Mouse (Mus musculus) frontal cortex, postnatal 25 days (tissue): ENCODE results near the gene Gm28053.
A peak's percentile ranks its signal among the peaks of the same experiment; 100 is the strongest.

Source experiments
- DNase-seq, 2 experiments: peaks; one replicate each; pipeline ENCODE4 v3.0.0; 2022; ENCODE audit warnings: low spot score in 2 of 2

Gm28053 gene

GRCm38 (mm10) chr6:48741273-48741672 lies 22.9 kb downstream of the Gm28053 start:
- no peak for DNase-seq

DNA sequence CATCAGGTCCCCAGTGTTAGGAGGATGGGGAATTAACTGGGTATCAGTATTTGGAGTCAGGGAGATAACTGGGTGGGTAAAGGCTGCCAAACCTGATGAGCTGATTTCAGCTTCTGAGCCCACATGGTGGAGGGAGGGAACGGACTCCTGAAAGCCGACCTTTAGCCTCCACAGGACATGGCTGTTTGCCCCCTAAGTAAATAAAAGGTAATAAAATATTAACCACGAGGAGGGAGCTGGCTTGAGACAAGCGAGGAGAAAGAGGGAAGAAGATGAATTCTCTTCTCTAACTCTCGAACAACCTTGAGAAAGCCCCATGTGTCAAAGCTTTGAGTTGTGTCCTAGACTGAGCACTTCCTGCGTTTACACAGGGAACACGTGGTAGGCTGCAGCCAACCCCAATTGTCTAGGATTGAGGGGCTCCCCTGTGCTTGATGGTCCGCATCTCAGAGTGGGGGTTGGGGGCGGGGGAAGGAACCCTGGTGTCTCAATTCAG lies 23.4 kb downstream of the Gm28053 start:
- DNase-seq, result no peak

GRCm38 (mm10) chr6:48742422-48743351 lies 24.3 kb downstream of the Gm28053 start:
- DNase-seq, result no peak

GRCm38 (mm10) chr6:48745490-48745889 lies 27.1 kb downstream of the Gm28053 start:
- DNase-seq, result no peak

- no peak for DNase-seq
Measured at GRCm38 (mm10) chr6:48745959-48746889, 27.8 kb downstream of the Gm28053 start, which contains the start of gene Gimap5. Gimap5 (plus strand) TSS chr6:48746197.

DNA sequence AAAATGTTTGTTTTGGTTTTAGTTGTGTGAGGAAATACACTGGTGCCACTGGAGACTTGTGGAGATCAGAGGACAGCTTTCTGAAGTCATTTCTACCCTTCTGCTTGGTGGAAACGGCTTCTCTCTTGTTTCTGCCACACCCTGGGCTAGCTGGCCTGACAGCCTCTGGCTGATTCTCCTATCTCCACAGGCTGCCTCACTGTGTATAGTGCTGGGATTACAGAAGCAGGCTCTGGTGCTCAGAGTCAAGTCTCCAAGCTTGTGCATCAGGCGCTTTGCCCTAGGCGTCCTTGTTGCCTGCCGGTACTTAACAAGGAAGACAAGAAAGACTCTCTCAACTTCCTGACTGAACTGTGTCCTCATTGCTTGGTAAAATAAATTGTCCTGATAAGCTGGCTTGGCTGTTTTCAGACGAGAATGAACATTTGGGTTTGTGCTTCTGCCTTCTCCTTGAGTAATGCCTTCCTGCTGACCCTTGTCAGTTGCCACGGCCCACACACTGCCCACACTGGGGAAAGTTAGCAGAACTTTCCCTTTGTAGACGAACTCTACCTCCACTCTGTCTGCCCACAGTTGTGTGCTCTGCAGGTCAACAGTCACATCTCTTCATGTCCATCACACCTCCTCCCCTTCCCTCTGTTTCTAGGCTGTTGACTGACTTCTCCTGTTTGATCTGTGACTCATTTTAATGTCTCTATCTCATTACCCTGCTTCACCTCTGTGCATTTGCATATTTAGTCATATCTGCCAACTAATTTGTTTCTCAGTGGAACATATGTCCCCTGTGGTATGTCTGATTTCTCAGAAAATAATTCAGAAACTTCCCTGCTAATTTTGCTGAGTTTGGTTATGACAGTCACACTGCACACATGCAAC lies 28.9 kb downstream of the Gm28053 start:
- no peak for DNase-seq

DNA sequence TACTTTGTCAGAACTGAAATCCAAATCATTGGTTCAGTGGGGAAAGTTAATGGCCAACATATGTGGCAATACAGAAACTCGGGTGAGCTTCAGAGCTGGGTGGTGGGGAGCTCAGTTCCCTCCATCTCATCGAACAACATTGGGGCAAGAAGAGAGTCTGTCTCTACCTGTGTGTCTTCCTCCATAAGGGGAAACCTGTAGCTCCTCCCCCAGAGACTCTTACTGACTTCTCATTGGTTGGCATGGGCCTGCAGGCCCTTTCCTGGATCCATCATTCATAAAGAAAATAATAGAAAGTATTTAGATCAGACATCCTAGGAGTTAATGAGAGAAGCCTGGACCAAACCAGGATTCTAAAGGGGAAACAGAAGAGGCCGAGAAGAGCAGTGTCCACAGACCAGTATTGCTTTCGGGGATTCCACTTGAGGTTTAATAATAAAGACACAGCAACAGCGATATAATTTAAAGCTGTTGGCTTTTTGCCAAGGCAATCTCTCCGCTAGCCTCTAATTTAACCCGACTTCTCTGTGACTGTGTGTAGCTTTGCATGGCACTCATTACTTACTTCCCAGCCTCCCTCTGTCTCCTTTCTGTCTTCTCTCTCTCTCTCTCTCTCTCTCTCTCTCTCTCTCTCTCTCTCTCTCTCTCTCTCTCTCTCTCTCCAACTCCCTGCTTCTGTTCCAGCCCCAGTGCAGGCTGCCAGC lies 45.3 kb downstream of the Gm28053 start:
- no peak for DNase-seq

DNA sequence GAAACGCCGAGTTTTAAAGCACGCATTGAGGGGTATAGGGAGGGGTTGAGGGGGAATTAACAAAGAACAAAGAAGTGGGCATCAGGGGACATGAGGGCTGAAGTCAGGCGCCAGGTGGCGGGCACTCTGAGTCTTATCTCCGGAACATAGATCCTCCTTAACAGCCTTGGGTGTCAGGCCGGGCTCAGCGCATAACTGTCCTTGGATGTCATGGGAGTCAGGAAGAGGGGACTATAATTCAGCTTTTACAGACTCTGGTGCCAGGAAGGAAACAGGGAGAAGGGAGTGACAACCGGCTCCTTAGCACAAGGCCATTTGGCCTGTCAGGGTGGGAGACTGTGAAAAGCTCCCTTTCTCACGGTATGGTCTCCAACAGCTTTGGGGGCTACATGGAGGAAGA lies 46.1 kb downstream of the Gm28053 start:
- DNase-seq, result no peak

- DNase-seq, result no peak
Measured at GRCm38 (mm10) chr6:48768178-48768869, 49.9 kb downstream of the Gm28053 start.

GRCm38 (mm10) chr6:48768933-48769332 lies 50.5 kb downstream of the Gm28053 start:
- DNase-seq, result no peak

GRCm38 (mm10) chr6:48770696-48771095 lies 52.3 kb downstream of the Gm28053 start, which contains the start of gene Gimap3:
Gimap3 (minus strand) TSS chr6:48770851.
- no peak for DNase-seq

- DNase-seq, result peak; percentile 70 to 71
Measured at GRCm38 (mm10) chr6:48772030-48772429, 53.6 kb downstream of the Gm28053 start.

GRCm38 (mm10) chr6:48784406-48784805 lies 66.0 kb downstream of the Gm28053 start:
- no peak for DNase-seq

DNA sequence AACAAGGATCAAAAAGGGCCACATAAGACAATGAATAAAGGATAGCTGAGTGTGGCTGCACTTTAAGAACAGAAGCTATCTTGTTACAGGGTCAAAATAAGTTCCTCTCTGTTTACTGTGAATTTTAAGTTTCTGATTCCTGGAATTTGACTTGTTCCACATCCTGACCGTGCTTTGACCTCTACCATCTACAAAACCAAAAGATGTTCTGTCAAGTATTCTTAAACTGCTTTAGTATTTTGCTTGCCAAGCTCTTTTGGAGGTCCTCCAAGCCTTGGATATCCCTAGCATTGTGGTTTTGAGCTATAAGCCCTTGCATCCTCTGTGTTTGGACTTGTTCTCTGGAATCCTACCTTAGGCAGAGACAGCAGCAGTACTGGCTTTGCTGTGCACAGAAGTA lies 66.8 kb downstream of the Gm28053 start:
- DNase-seq, result no peak

DNA sequence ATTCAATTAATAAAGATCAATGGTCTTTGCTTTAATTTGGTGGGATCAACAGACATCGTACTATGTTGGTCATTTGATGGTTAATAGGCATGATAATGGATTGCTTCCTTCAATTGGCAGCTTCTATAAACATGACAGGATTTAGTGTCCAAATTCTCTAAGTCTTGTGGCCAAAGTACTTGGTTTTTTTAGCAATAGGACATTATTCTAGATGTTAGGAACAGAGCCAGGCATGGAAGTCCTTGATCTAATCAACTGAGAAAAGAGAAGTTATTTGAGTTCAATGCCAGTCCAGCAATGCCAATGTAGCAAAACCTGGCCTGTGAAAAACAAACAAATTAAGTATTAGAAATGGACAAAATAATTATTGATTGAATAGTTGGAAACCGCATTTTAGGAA lies 67.2 kb downstream of the Gm28053 start:
- DNase-seq, result no peak

DNA sequence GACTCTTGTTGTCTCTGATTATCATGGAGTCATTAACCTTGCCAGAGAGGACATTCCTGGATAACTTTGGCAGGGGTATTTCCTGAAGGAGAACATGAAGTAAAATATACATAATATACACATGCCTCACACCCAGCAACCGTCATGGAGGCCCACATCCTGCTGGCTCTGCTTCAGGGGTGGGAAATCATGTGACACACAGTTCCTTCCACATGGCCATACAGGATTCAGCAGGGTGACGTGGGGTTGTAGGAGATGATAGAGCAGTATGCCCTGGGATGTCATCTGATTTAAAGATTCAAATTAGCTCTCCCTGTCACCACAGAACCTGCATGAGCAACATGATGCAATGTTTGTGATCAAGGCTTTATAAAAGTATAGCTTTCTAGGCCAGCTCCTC lies 69.5 kb downstream of the Gm28053 start:
- no peak for DNase-seq

GRCm38 (mm10) chr6:48801897-48802296 lies 83.5 kb downstream of the Gm28053 start:
- no peak for DNase-seq
